8 mouse cellular contexts compared by ENCODE assay signal in genomic region chr7:25082510-25082909, GRCm38 (mm10). TPM values are rescaled to one million over a fixed set of nuclear protein-coding genes. Genes with fewer than 3 reads are reported as not detected.
DNase-seq lines count a peak whose midpoint lies in the region; ATAC-seq and TF ChIP-seq lines count a peak whose summit lies in the region.

No protein-coding gene starts in this region.

- no peak overlapping the region for H3K9ac ChIP-seq in forebrain, postnatal 0 days
- no peak overlapping the region for H3K9ac ChIP-seq in forebrain, embryonic 11.5 days (ENCODE audit: low read length)
- no peak overlapping the region for H3K9ac ChIP-seq in midbrain, embryonic 16.5 days (ENCODE audit: low read depth, low read length)
- no peak overlapping the region for H3K9ac ChIP-seq in midbrain, embryonic 13.5 days (replicated peaks)
- 0 out of 2 replicates have a peak overlapping the region, but pooled peaks have one; percentile 15 for H3K9ac ChIP-seq in hindbrain, embryonic 13.5 days

- no peak overlapping the region for H3K4me2 ChIP-seq in forebrain, postnatal 0 days (ENCODE audit: low read depth)
- H3K4me2 ChIP-seq in forebrain, embryonic 11.5 days (ENCODE audit: low read depth, low read length, severe bottlenecking), result no peak overlapping the region
- no peak overlapping the region for H3K4me2 ChIP-seq in midbrain, embryonic 16.5 days (ENCODE audit: low read length)
- no peak overlapping the region for H3K4me2 ChIP-seq in midbrain, embryonic 13.5 days (replicated peaks)
- no peak overlapping the region for H3K4me2 ChIP-seq in hindbrain, embryonic 13.5 days

- peaks cover 7% of the 10 kb centered on the region; the same call in 1 of the 2 replicates for H3K4me1 ChIP-seq in forebrain, postnatal 0 days (ENCODE audit: insufficient read depth)
- H3K4me1 ChIP-seq in forebrain, embryonic 11.5 days (replicated peaks; ENCODE audit: control insufficient read depth, insufficient read depth, low read length), result peaks cover 7% of the 10 kb centered on the region
- peaks cover 14% of the 10 kb centered on the region for H3K4me1 ChIP-seq in midbrain, embryonic 16.5 days (ENCODE audit: control insufficient read depth, insufficient read depth, low read length)
- peaks cover 25% of the 10 kb centered on the region for H3K4me1 ChIP-seq in midbrain, embryonic 13.5 days (replicated peaks)
- H3K4me1 ChIP-seq in hindbrain, embryonic 13.5 days (replicated peaks), result peaks cover 23% of the 10 kb centered on the region
- H3K4me1 ChIP-seq in spleen, adult 2 months (ENCODE audit: control insufficient read depth, insufficient read depth, insufficient read length), result peaks cover under 1% of the 10 kb centered on the region; the same call in 1 of the 2 replicates

- H3K27ac ChIP-seq in forebrain, postnatal 0 days (ENCODE audit: low read depth, low read length), result no peak overlapping the region
- H3K27ac ChIP-seq in forebrain, embryonic 11.5 days (ENCODE audit: low read depth, low read length), result no peak overlapping the region
- H3K27ac ChIP-seq in midbrain, embryonic 16.5 days (ENCODE audit: low read length), result no peak overlapping the region
- no peak overlapping the region for H3K27ac ChIP-seq in midbrain, embryonic 13.5 days
- H3K27ac ChIP-seq in hindbrain, embryonic 13.5 days, result no peak overlapping the region
- H3K27ac ChIP-seq in spleen, adult 2 months (ENCODE audit: insufficient read depth, low read length), result no peak overlapping the region

- H3K9me3 ChIP-seq in forebrain, postnatal 0 days (ENCODE audit: low read length), result no peaks in the 10 kb centered on the region
- no peaks in the 10 kb centered on the region for H3K9me3 ChIP-seq in forebrain, embryonic 11.5 days (ENCODE audit: control insufficient read depth, low read length)
- H3K9me3 ChIP-seq in midbrain, embryonic 16.5 days (replicated peaks; ENCODE audit: control insufficient read depth, low read length, poor library complexity, severe bottlenecking), result no peaks in the 10 kb centered on the region
- H3K9me3 ChIP-seq in midbrain, embryonic 13.5 days, result no peaks in the 10 kb centered on the region
- no peaks in the 10 kb centered on the region for H3K9me3 ChIP-seq in hindbrain, embryonic 13.5 days

- TF ChIP-seq POLR2A in spleen, adult 2 months (IDR thresholded peaks at IDR 0.05; ENCODE audit: low read depth, low read length), result no peak

- peaks cover 51% of the 10 kb centered on the region for H3K36me3 ChIP-seq in forebrain, postnatal 0 days (ENCODE audit: insufficient read depth)
- H3K36me3 ChIP-seq in forebrain, embryonic 11.5 days (ENCODE audit: control insufficient read depth, insufficient read depth, low read length), result peaks cover 22% of the 10 kb centered on the region
- peaks cover 40% of the 10 kb centered on the region for H3K36me3 ChIP-seq in midbrain, embryonic 16.5 days (ENCODE audit: control insufficient read depth, insufficient read depth, low read length)
- peaks cover 67% of the 10 kb centered on the region for H3K36me3 ChIP-seq in midbrain, embryonic 13.5 days
- peaks cover 66% of the 10 kb centered on the region for H3K36me3 ChIP-seq in hindbrain, embryonic 13.5 days
- peaks cover 31% of the 10 kb centered on the region for H3K36me3 ChIP-seq in spleen, adult 2 months (ENCODE audit: control insufficient read depth, insufficient read depth, low read length)

- ATAC-seq in forebrain, postnatal 0 days, result peak; percentile 71
- ATAC-seq in forebrain, embryonic 11.5 days (replicated peaks; ENCODE audit: low FRiP score), result no peak
- 0 out of 2 replicates have a peak, but pooled peaks have one; percentile 4 for ATAC-seq in midbrain, embryonic 16.5 days
- ATAC-seq in midbrain, embryonic 13.5 days, result no peak
- ATAC-seq in hindbrain, embryonic 13.5 days (ENCODE audit: low FRiP score), result no peak; the same call in 1 of the 2 replicates

- no peak overlapping the region for H3K4me3 ChIP-seq in forebrain, postnatal 0 days (ENCODE audit: low read depth, low read length)
- H3K4me3 ChIP-seq in forebrain, embryonic 11.5 days (ENCODE audit: low read depth, low read length), result no peak overlapping the region
- H3K4me3 ChIP-seq in midbrain, embryonic 16.5 days (ENCODE audit: low read depth, low read length), result no peak overlapping the region
- no peak overlapping the region for H3K4me3 ChIP-seq in midbrain, embryonic 13.5 days (replicated peaks)
- H3K4me3 ChIP-seq in hindbrain, embryonic 13.5 days, result no peak overlapping the region
- no peak overlapping the region for H3K4me3 ChIP-seq in spleen, adult 2 months (ENCODE audit: extremely low read depth, insufficient read depth, insufficient read length)

- DNase-seq in forebrain, postnatal 0 days, result peak; percentile 64
- DNase-seq in forebrain, embryonic 11.5 days (ENCODE audit: low spot score), result no peak
- DNase-seq in ZHBTc4 (ENCODE audit: low read depth, low spot score), result peak; percentile 91
- DNase-seq in spleen, adult 2 months (ENCODE audit: low read depth in 1 of 2, low spot score in 2 of 2), result peak; percentile 49 to 50
- no peak for DNase-seq in gastrocnemius, postnatal 4 days (ENCODE audit: low spot score in 2 of 2)

- TF ChIP-seq CTCF in forebrain, postnatal 0 days (IDR thresholded peaks at IDR 0.05; ENCODE audit: low read depth), result peak; percentile 82
- TF ChIP-seq CTCF in spleen, adult 2 months (IDR thresholded peaks at IDR 0.05; ENCODE audit: extremely low read depth, insufficient read depth, insufficient read length, insufficient replicate concordance), result peak; percentile 39; the same call in 1 of the 2 replicates

- no peaks in the 10 kb centered on the region for H3K27me3 ChIP-seq in forebrain, postnatal 0 days (ENCODE audit: insufficient read depth, low read length)
- H3K27me3 ChIP-seq in forebrain, embryonic 11.5 days (ENCODE audit: control insufficient read depth, insufficient read depth, low read length), result no peaks in the 10 kb centered on the region
- H3K27me3 ChIP-seq in midbrain, embryonic 16.5 days (ENCODE audit: control insufficient read depth, insufficient read depth, low read depth, low read length), result no peaks in the 10 kb centered on the region
- H3K27me3 ChIP-seq in midbrain, embryonic 13.5 days, result no peaks in the 10 kb centered on the region
- no peaks in the 10 kb centered on the region for H3K27me3 ChIP-seq in hindbrain, embryonic 13.5 days
- no peaks in the 10 kb centered on the region for H3K27me3 ChIP-seq in spleen, adult 2 months (ENCODE audit: control insufficient read depth, insufficient read depth, low read length)

- 76% methylated on average over 4 of the region's 4 CpGs for WGBS in forebrain, postnatal 0 days
- 89% methylated on average over 4 of the region's 4 CpGs for WGBS in forebrain, embryonic 11.5 days
- 78% methylated on average over 4 of the region's 4 CpGs for WGBS in midbrain, embryonic 16.5 days
- WGBS in midbrain, embryonic 13.5 days, result 86% methylated on average over 4 of the region's 4 CpGs
- WGBS in hindbrain, embryonic 13.5 days, result 76% methylated on average over 4 of the region's 4 CpGs
- 58% methylated on average over 4 of the region's 4 CpGs for WGBS in spleen, adult 2 months

RNA-seq across cellular contexts. Expression of gene Zfp574, which starts 10.1 kb away (rescaled TPM):
- 25.4 and 31.5 TPM in 2 replicates for total RNA-seq in forebrain, postnatal 0 days (2014; rRNA removed)
- 30.6 and 33.0 TPM in 2 replicates for polyA plus RNA-seq in forebrain, postnatal 0 days (2015; fragmentation: Nextera tagmentation; extraction: Ambion mirVana)
- polyA plus RNA-seq in forebrain, embryonic 11.5 days (2014; fragmentation: Nextera tagmentation; extraction: Ambion mirVana), result 34.3 and 38.3 TPM in 2 replicates
- polyA plus RNA-seq in midbrain, embryonic 16.5 days (2015; fragmentation: Nextera tagmentation; extraction: Ambion mirVana), result 33.7 and 34.2 TPM in 2 replicates
- polyA plus RNA-seq in midbrain, embryonic 13.5 days (2015; fragmentation: Nextera tagmentation; extraction: Ambion mirVana), result 36.1 and 36.4 TPM in 2 replicates
- polyA plus RNA-seq in hindbrain, embryonic 13.5 days (2015; fragmentation: Nextera tagmentation; extraction: Ambion mirVana), result 33.8 and 34.0 TPM in 2 replicates
- 23.7 and 34.7 TPM in 2 replicates for polyA plus RNA-seq in spleen, adult 2 months (2012; rRNA removed)
- total RNA-seq in gastrocnemius, postnatal 4 days (2021), result 10 to 100 TPM; 10.7 to 11.4 TPM

RNA-seq across cellular contexts. Expression of gene Grik5, which starts 10.4 kb away (rescaled TPM):
- total RNA-seq in forebrain, postnatal 0 days (2014; rRNA removed), result 94.1 and 106 TPM in 2 replicates
- polyA plus RNA-seq in forebrain, postnatal 0 days (2015; fragmentation: Nextera tagmentation; extraction: Ambion mirVana), result 10.2 and 15.8 TPM in 2 replicates
- polyA plus RNA-seq in forebrain, embryonic 11.5 days (2014; fragmentation: Nextera tagmentation; extraction: Ambion mirVana), result 13.6 and 14.0 TPM in 2 replicates
- 14.2 and 15.5 TPM in 2 replicates for polyA plus RNA-seq in midbrain, embryonic 16.5 days (2015; fragmentation: Nextera tagmentation; extraction: Ambion mirVana)
- polyA plus RNA-seq in midbrain, embryonic 13.5 days (2015; fragmentation: Nextera tagmentation; extraction: Ambion mirVana), result 14.0 and 19.4 TPM in 2 replicates
- 16.1 and 18.0 TPM in 2 replicates for polyA plus RNA-seq in hindbrain, embryonic 13.5 days (2015; fragmentation: Nextera tagmentation; extraction: Ambion mirVana)
- 10.2 and 12.9 TPM in 2 replicates for polyA plus RNA-seq in spleen, adult 2 months (2012; rRNA removed)
- 10 to 100 TPM; 14.6 to 17.1 TPM for total RNA-seq in gastrocnemius, postnatal 4 days (2021)

Comparison
In these comparisons a context has a peak if more than half of its experiments do, and no peak if none do; other contexts are left out.
1. ATAC-seq: peak in forebrain, postnatal 0 days (single experiment) and midbrain, embryonic 16.5 days (single experiment); none in forebrain, embryonic 11.5 days (single experiment), midbrain, embryonic 13.5 days (single experiment) and hindbrain, embryonic 13.5 days (single experiment).
2. DNase-seq: peak in forebrain, postnatal 0 days (single experiment), ZHBTc4 (single experiment) and spleen, adult 2 months (2 of 2); none in forebrain, embryonic 11.5 days (single experiment) and gastrocnemius, postnatal 4 days (0 of 2).